Mouse (Mus musculus) MEL (cell line): ENCODE measurements around the gene C2cd4a. TPM values are rescaled to one million over a fixed set of nuclear protein-coding genes. Genes with fewer than 3 reads are reported as not detected.

Source experiments
- DNase-seq: peaks from one replicate; pipeline ENCODE4 v3.0.0; 2011; ENCODE audit warnings: low read depth, low spot score
- H3K27ac ChIP-seq: 2 replicates; pipeline ENCODE4 v1.5.1; 2012; ENCODE audit warnings: low read depth, mild to moderate bottlenecking, control low read depth, low read length, moderate library complexity; ENCODE audit not compliant: control insufficient read depth
- H3K27me3 ChIP-seq, 2 experiments: fragments of 150-350 bp in 1 of 2; sonication (generic) in 1 of 2; 2 replicates each; pipeline ENCODE4 v1.6.1; 2012; ENCODE audit warnings: low read length in 2 of 2, mild to moderate bottlenecking in 2 of 2, improper control_type of control experiment in 1 of 2, moderate library complexity in 1 of 2; ENCODE audit not compliant: insufficient read depth in 2 of 2, control insufficient read depth in 1 of 2
- H3K36me3 ChIP-seq, 2 experiments: 2 replicates each; pipeline ENCODE4 v1.6.1; 2012 to 2014; ENCODE audit warnings: low read length in 2 of 2, improper control_type of control experiment in 1 of 2, inconsistent platforms in 1 of 2, mild to moderate bottlenecking in 1 of 2; ENCODE audit not compliant: insufficient read depth in 2 of 2, control insufficient read depth in 1 of 2
- H3K4me1 ChIP-seq, 2 experiments: fragments of 150-350 bp in 1 of 2; sonication (generic) in 1 of 2; 2 replicates each; pipeline ENCODE4 v1.6.1; 2012; ENCODE audit warnings: low read length in 2 of 2, improper control_type of control experiment in 1 of 2, mild to moderate bottlenecking in 1 of 2; ENCODE audit not compliant: insufficient read depth in 2 of 2, control insufficient read depth in 1 of 2
- H3K4me3 ChIP-seq, 2 experiments: fragments of 150-350 bp in 1 of 2; sonication (generic) in 1 of 2; 2 replicates each; pipeline ENCODE4 v1.5.1; 2012; ENCODE audit warnings: low read depth in 2 of 2, low read length in 2 of 2, mild to moderate bottlenecking in 2 of 2, moderate library complexity in 2 of 2, control low read depth in 1 of 2, improper control_type of control experiment in 1 of 2; ENCODE audit not compliant: control insufficient read depth in 1 of 2, insufficient read depth in 1 of 2
- H3K79me2 ChIP-seq: 2 replicates; pipeline ENCODE4 v1.6.1; 2012; ENCODE audit warnings: mild to moderate bottlenecking, low read length, moderate library complexity; ENCODE audit not compliant: control insufficient read depth, poor library complexity, insufficient read depth
- H3K9ac ChIP-seq: 2 replicates; pipeline ENCODE4 v1.6.1; 2012; ENCODE audit warnings: low read depth, mild to moderate bottlenecking, control low read depth, low read length, moderate library complexity; ENCODE audit not compliant: control insufficient read depth, poor library complexity, severe bottlenecking
- H3K9me3 ChIP-seq: fragments of 150-350 bp; sonication (generic); replicated peaks from 2 replicates; pipeline ENCODE4 v1.6.1; 2012; ENCODE audit warnings: mild to moderate bottlenecking, low read length, improper control_type of control experiment, moderate library complexity; ENCODE audit not compliant: insufficient read depth
- BHLHE40 ChIP-seq: IDR thresholded peaks from 2 replicates; pipeline ENCODE4 v1.6.1; 2012; ENCODE audit warnings: low read depth, mild to moderate bottlenecking, inconsistent platforms, low read length, improper control_type of control experiment, borderline replicate concordance
- CHD1 ChIP-seq: IDR thresholded peaks from 2 replicates; pipeline ENCODE4 v1.6.1; 2012; ENCODE audit warnings: low read depth, mild to moderate bottlenecking, inconsistent platforms, low read length, improper control_type of control experiment
- CTCF ChIP-seq, 3 experiments: IDR thresholded peaks in 2 of 3; conservative IDR thresholded peaks in 1 of 3; 2 replicates each; pipeline ENCODE4 v1.5.1; 2011 to 2012; ENCODE audit warnings: low read length in 3 of 3, low read depth in 2 of 3, mild to moderate bottlenecking in 2 of 3, improper control_type of control experiment in 1 of 3, inconsistent platforms in 1 of 3, mixed read lengths in 1 of 3, moderate library complexity in 1 of 3; ENCODE audit not compliant: control insufficient read depth in 1 of 3, insufficient read depth in 1 of 3, poor library complexity in 1 of 3, severe bottlenecking in 1 of 3
- ETS1 ChIP-seq: IDR thresholded peaks from 2 replicates; pipeline ENCODE4 v1.6.1; 2012; ENCODE audit warnings: low read depth, mild to moderate bottlenecking, inconsistent platforms, low read length, improper control_type of control experiment, moderate library complexity
- GATA1 ChIP-seq: IDR thresholded peaks from 2 replicates; pipeline ENCODE4 v1.6.1; 2011; ENCODE audit warnings: low read depth, low read length, improper control_type of control experiment
- JUND ChIP-seq: IDR thresholded peaks from 2 replicates; pipeline ENCODE4 v1.6.1; 2011; ENCODE audit warnings: low read depth, mild to moderate bottlenecking, improper control_type of control experiment, low read length
- KAT2A ChIP-seq: conservative IDR thresholded peaks from 2 replicates; pipeline ENCODE4 v1.6.1; 2012; ENCODE audit warnings: low read depth, low read length, improper control_type of control experiment, inconsistent platforms
- MAFK ChIP-seq: IDR thresholded peaks from 2 replicates; pipeline ENCODE4 v1.6.1; 2011; ENCODE audit warnings: low read depth, mild to moderate bottlenecking, low read length, improper control_type of control experiment, borderline replicate concordance
- MAX ChIP-seq: IDR thresholded peaks from 2 replicates; pipeline ENCODE4 v1.6.1; 2011; ENCODE audit warnings: low read length, improper control_type of control experiment
- MAZ ChIP-seq: IDR thresholded peaks from 2 replicates; pipeline ENCODE4 v1.6.1; 2012; ENCODE audit warnings: low read depth, mild to moderate bottlenecking, inconsistent platforms, low read length, improper control_type of control experiment
- MEF2A ChIP-seq: IDR thresholded peaks from 2 replicates; pipeline ENCODE4 v1.6.1; 2014; ENCODE audit warnings: low read depth, mild to moderate bottlenecking, inconsistent platforms, low read length, improper control_type of control experiment; ENCODE audit not compliant: poor library complexity, insufficient replicate concordance, severe bottlenecking; ENCODE audit errors: extremely low read depth
- MYC ChIP-seq: IDR thresholded peaks from 2 replicates; pipeline ENCODE4 v1.6.1; 2011; ENCODE audit warnings: low read depth, mild to moderate bottlenecking, low read length, improper control_type of control experiment, moderate library complexity
- NRF1 ChIP-seq: IDR thresholded peaks from 2 replicates; pipeline ENCODE4 v1.6.1; 2014; ENCODE audit warnings: low read depth, mild to moderate bottlenecking, inconsistent platforms, low read length, improper control_type of control experiment, moderate library complexity; ENCODE audit not compliant: poor library complexity, insufficient read depth, severe bottlenecking
- POLR2A ChIP-seq, 2 experiments: IDR thresholded peaks; 2 replicates each; pipeline ENCODE4 v1.6.1; 2011 to 2012; ENCODE audit warnings: low read length in 2 of 2, mild to moderate bottlenecking in 2 of 2, control low read depth in 1 of 2, improper control_type of control experiment in 1 of 2, low read depth in 1 of 2, moderate library complexity in 1 of 2; ENCODE audit not compliant: control insufficient read depth in 1 of 2, insufficient read depth in 1 of 2, poor library complexity in 1 of 2
- POLR2AphosphoS2 ChIP-seq: IDR thresholded peaks from 2 replicates; pipeline ENCODE4 v1.6.1; 2011; ENCODE audit warnings: low read length, improper control_type of control experiment
- POLR2AphosphoS5 ChIP-seq: IDR thresholded peaks from 2 replicates; pipeline ENCODE4 v1.6.1; 2012; ENCODE audit warnings: low read depth, borderline replicate concordance, mild to moderate bottlenecking, inconsistent platforms, low read length, moderate library complexity, mixed read lengths
- RAD21 ChIP-seq: IDR thresholded peaks from 2 replicates; pipeline ENCODE4 v1.6.1; 2011; ENCODE audit warnings: mild to moderate bottlenecking, low read depth, low read length, improper control_type of control experiment
- RCOR1 ChIP-seq: IDR thresholded peaks from 2 replicates; pipeline ENCODE4 v1.6.1; 2012; ENCODE audit warnings: low read depth, mild to moderate bottlenecking, inconsistent platforms, low read length, improper control_type of control experiment
- SIN3A ChIP-seq: IDR thresholded peaks from 2 replicates; pipeline ENCODE4 v1.6.1; 2012; ENCODE audit warnings: low read length, improper control_type of control experiment, inconsistent platforms
- SMC3 ChIP-seq: IDR thresholded peaks from 2 replicates; pipeline ENCODE4 v1.6.1; 2011; ENCODE audit warnings: low read depth, low read length, improper control_type of control experiment
- TAL1 ChIP-seq: IDR thresholded peaks from 2 replicates; pipeline ENCODE4 v1.6.1; 2012; ENCODE audit warnings: mild to moderate bottlenecking, inconsistent platforms, low read length, moderate library complexity, mixed read lengths
- TBP ChIP-seq: IDR thresholded peaks from 2 replicates; pipeline ENCODE4 v1.8.0; 2011; ENCODE audit warnings: low read depth, low read length, improper control_type of control experiment
- UBTF ChIP-seq: IDR thresholded peaks from 2 replicates; pipeline ENCODE4 v1.6.1; 2012; ENCODE audit warnings: low read depth, mild to moderate bottlenecking, inconsistent platforms, low read length, improper control_type of control experiment, moderate library complexity, borderline replicate concordance; ENCODE audit not compliant: insufficient read depth
- USF1 ChIP-seq: IDR thresholded peaks from 2 replicates; pipeline ENCODE4 v1.6.1; 2014; ENCODE audit warnings: low read depth, mild to moderate bottlenecking, inconsistent platforms, low read length, improper control_type of control experiment, moderate library complexity
- USF2 ChIP-seq, 2 experiments: IDR thresholded peaks; 2 replicates each; pipeline ENCODE4 v1.6.1; 2011 to 2012; ENCODE audit warnings: improper control_type of control experiment in 2 of 2, low read length in 2 of 2, borderline replicate concordance in 1 of 2, inconsistent platforms in 1 of 2, low read depth in 1 of 2, mild to moderate bottlenecking in 1 of 2; ENCODE audit not compliant: insufficient read depth in 1 of 2
- ZC3H11A ChIP-seq: IDR thresholded peaks from 2 replicates; pipeline ENCODE4 v1.6.1; 2012; ENCODE audit warnings: low read depth, mild to moderate bottlenecking, inconsistent platforms, low read length, improper control_type of control experiment
- ZKSCAN1 ChIP-seq: IDR thresholded peaks from 2 replicates; pipeline ENCODE4 v1.6.1; 2012; ENCODE audit warnings: low read depth, mild to moderate bottlenecking, inconsistent platforms, low read length, improper control_type of control experiment, moderate library complexity
- ZMIZ1 ChIP-seq: IDR thresholded peaks from 2 replicates; pipeline ENCODE4 v1.6.1; 2012; ENCODE audit warnings: low read depth, mild to moderate bottlenecking, inconsistent platforms, low read length, improper control_type of control experiment, moderate library complexity
- polyA plus RNA-seq, 2 experiments: library from polyadenylated mRNA; stranded (reverse) in 1 of 2; unstranded in 1 of 2; fragments of >175 nt in 1 of 2; fragments of >200 nt in 1 of 2; gene quantifications; 2 replicates each; pipeline versions ENCODE4 v1.2.1 to v1.2.4; 2012; ENCODE audit warnings: low replicate concordance in 2 of 2, low read depth in 1 of 2; ENCODE audit not compliant: insufficient read length in 2 of 2, insufficient read depth in 1 of 2, missing spikeins in 1 of 2
- total RNA-seq: library from RNA; depleted of rRNA; stranded (reverse); fragments of 300-350 nt; gene quantifications from 2 replicates; pipeline ENCODE4 v1.2.3, GENCODE M21; 2012

Gene C2cd4a
- total and polyA plus RNA-seq, 3 experiments = not detected

- Histone ChIP-seq H3K4me1 (no peaks in the 10 kb centered on the region), H3K27ac (no peak overlapping the region), H3K27me3 (no peaks in the 10 kb centered on the region; a peak in 1 of 4 replicates), H3K79me2 (no peaks in the 10 kb centered on the region), H3K9ac (no peak overlapping the region), H3K36me3 (no peaks in the 10 kb centered on the region), H3K4me3 (no peak overlapping the region), H3K9me3 (no peaks in the 10 kb centered on the region)
- TF ChIP-seq POLR2A (IDR thresholded peaks at IDR 0.05; ENCODE audit: control insufficient read depth in 1 of 2, insufficient read depth in 1 of 2, low read depth in 1 of 2, low read length in 2 of 2, poor library complexity in 1 of 2) = no peak
- TF ChIP-seq SIN3A = no peak
- no peak for TF ChIP-seq GATA1
- TF ChIP-seq ZC3H11A = no peak
- no peak for TF ChIP-seq ETS1
- no peak for TF ChIP-seq CHD1
- TF ChIP-seq RCOR1 = no peak
- TF ChIP-seq BHLHE40 = no peak
- no peak for TF ChIP-seq USF1
- TF ChIP-seq TBP = no peak
- TF ChIP-seq MAZ = no peak
- no peak for TF ChIP-seq NRF1
- no peak for TF ChIP-seq ZMIZ1
- no peak for TF ChIP-seq KAT2A
- no peak for TF ChIP-seq TAL1
- TF ChIP-seq RAD21 = no peak
- TF ChIP-seq MAX = no peak
- TF ChIP-seq CTCF (IDR thresholded peaks at IDR 0.05 in 2 of 3, conservative IDR thresholded peaks at IDR 0.05 in 1 of 3; ENCODE audit: control insufficient read depth in 1 of 3, insufficient read depth in 1 of 3, low read depth in 2 of 3, low read length in 3 of 3, poor library complexity in 1 of 3, severe bottlenecking in 1 of 3) = no peak
- no peak for TF ChIP-seq POLR2AphosphoS2
- no peak for DNase-seq
Measured at GRCm38 (mm10) chr9:67799078-67799819, 32.9 kb downstream of the C2cd4a start.

DNA sequence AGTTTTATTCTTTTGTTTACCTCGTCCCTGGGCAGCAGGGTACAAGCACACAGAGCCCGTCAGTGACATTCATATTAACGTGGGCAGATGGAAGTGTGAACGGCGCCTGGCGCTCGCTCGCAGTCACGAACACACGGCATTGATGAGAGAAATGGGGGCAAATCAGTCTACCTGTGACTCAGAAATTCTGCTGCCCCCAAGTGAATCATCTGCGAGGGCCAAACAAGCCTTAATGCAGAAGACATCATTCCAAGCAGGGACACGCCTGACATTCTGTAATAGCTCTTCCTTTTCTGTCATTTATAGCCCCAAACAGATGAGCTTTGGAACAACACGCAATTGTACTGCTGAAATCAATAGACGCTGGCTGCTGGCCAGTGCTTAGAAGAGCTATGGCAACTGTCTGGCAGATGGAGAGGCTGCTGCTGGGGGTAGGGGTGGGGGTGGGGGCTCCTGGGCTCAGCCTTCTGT is 36.9 kb downstream of the C2cd4a start:
- no peak overlapping the region for H3K9ac ChIP-seq

More for the DNA sequence above, 36.9 kb downstream of the C2cd4a start:
- Histone ChIP-seq H3K79me2 (no peaks in the 10 kb centered on the region), H3K27ac (no peak overlapping the region), H3K36me3 (no peaks in the 10 kb centered on the region), H3K4me3 (no peak overlapping the region), H3K4me1 (no peaks in the 10 kb centered on the region), H3K27me3 (no peaks in the 10 kb centered on the region; a peak in 2 of 4 replicates), H3K9me3 (no peaks in the 10 kb centered on the region)
- DNase-seq = no peak
- TF ChIP-seq GATA1 = no peak
- TF ChIP-seq SIN3A = no peak
- no peak for TF ChIP-seq ZMIZ1
- TF ChIP-seq UBTF = no peak
- no peak for TF ChIP-seq SMC3
- TF ChIP-seq BHLHE40 = no peak
- TF ChIP-seq JUND = no peak
- no peak for TF ChIP-seq NRF1
- no peak for TF ChIP-seq MEF2A
- no peak for TF ChIP-seq CTCF (IDR thresholded peaks at IDR 0.05 in 2 of 3, conservative IDR thresholded peaks at IDR 0.05 in 1 of 3; ENCODE audit: control insufficient read depth in 1 of 3, insufficient read depth in 1 of 3, low read depth in 2 of 3, low read length in 3 of 3, poor library complexity in 1 of 3, severe bottlenecking in 1 of 3)
- TF ChIP-seq MAZ = no peak
- no peak for TF ChIP-seq USF2 (IDR thresholded peaks at IDR 0.05; ENCODE audit: borderline replicate concordance in 1 of 2, insufficient read depth in 1 of 2, low read depth in 1 of 2, low read length in 2 of 2)
- no peak for TF ChIP-seq ZKSCAN1
- TF ChIP-seq USF1 = no peak
- TF ChIP-seq POLR2AphosphoS5 = no peak
- TF ChIP-seq MYC = no peak
- no peak for TF ChIP-seq MAX
- no peak for TF ChIP-seq POLR2AphosphoS2
- no peak for TF ChIP-seq MAFK
- TF ChIP-seq KAT2A = no peak
